Mouse (Mus musculus): ENCODE results near the gene Spdya.
"Not testable (repeated sequence)": the region's sequence is repeated elsewhere in the genome, so short reads cannot be mapped to it uniquely, and the experiment has no call there.

The Spdya gene

GRCm38 (mm10) chr17:71551757-71552451 is at the start of gene Spdya:
TSS of gene Spdya (plus strand) at chr17:71552061.
- peak; percentile 86 for DNase-seq (ENCODE audit: low read depth)

- DNase-seq (ENCODE audit: low read depth): no peak
These were observed 45.0 kb upstream of the Spdya start for GRCm38 (mm10) chr17:71506832-71507231.

- no peak for DNase-seq (ENCODE audit: low read depth)
These were observed 41.6 kb upstream of the Spdya start for GRCm38 (mm10) chr17:71510297-71510696.

GRCm38 (mm10) chr17:71526302-71526708 is 25.6 kb upstream of the Spdya start:
- no peak for DNase-seq (ENCODE audit: low read depth)

GRCm38 (mm10) chr17:71526711-71527564 is 24.9 kb upstream of the Spdya start, which contains the start of gene Ndc80:
TSS of gene Ndc80 (minus strand) at chr17:71526857.
- DNase-seq (ENCODE audit: low read depth): peak; percentile 96

GRCm38 (mm10) chr17:71528042-71528441 is 23.8 kb upstream of the Spdya start:
- DNase-seq (ENCODE audit: low read depth): no peak

GRCm38 (mm10) chr17:71535595-71535994 is 16.3 kb upstream of the Spdya start:
- not testable (repeated sequence) for DNase-seq (ENCODE audit: low read depth)

GRCm38 (mm10) chr17:71537164-71537563 is 14.7 kb upstream of the Spdya start:
- no peak for DNase-seq (ENCODE audit: low read depth)

- DNase-seq (ENCODE audit: low read depth): peak; percentile 68
These were observed 3.3 kb upstream of the Spdya start for GRCm38 (mm10) chr17:71548586-71548985.

GRCm38 (mm10) chr17:71551350-71551749 is 511 bp upstream of the Spdya start:
- no peak for DNase-seq (ENCODE audit: low read depth)

- DNase-seq (ENCODE audit: low read depth): peak; percentile 37
These were observed 1.0 kb downstream of the Spdya start for GRCm38 (mm10) chr17:71552901-71553300.

GRCm38 (mm10) chr17:71561631-71562030 is 9.8 kb downstream of the Spdya start:
- peak; percentile 70 for DNase-seq (ENCODE audit: low read depth)

- DNase-seq (ENCODE audit: low read depth): no peak
These were observed 27.4 kb downstream of the Spdya start for GRCm38 (mm10) chr17:71579176-71579705.

- no peak for DNase-seq (ENCODE audit: low read depth)
These were observed 46.2 kb downstream of the Spdya start for GRCm38 (mm10) chr17:71597881-71598658.

GRCm38 (mm10) chr17:71598659-71599554 is 47.0 kb downstream of the Spdya start:
- peak; percentile 93 for DNase-seq (ENCODE audit: low read depth)

- DNase-seq (ENCODE audit: low read depth): peak; percentile 97
These were observed 63.9 kb downstream of the Spdya start, which contains the start of gene Wdr43 for GRCm38 (mm10) chr17:71615638-71616318. TSS of gene Wdr43 (plus strand) at chr17:71615895.

- DNase-seq (ENCODE audit: low read depth): peak; percentile 70
These were observed 64.6 kb downstream of the Spdya start for GRCm38 (mm10) chr17:71616319-71617032.

GRCm38 (mm10) chr17:71617033-71617362 is 65.1 kb downstream of the Spdya start:
- peak; percentile 65 for DNase-seq (ENCODE audit: low read depth)

GRCm38 (mm10) chr17:71617974-71618373 is 66.1 kb downstream of the Spdya start:
- DNase-seq (ENCODE audit: low read depth): peak; percentile 76

- no peak for DNase-seq (ENCODE audit: low read depth)
These were observed 79.9 kb downstream of the Spdya start for GRCm38 (mm10) chr17:71631806-71632205.

Data from induced T-regulatory cell, adult 2 months (primary cell).